Mouse (Mus musculus): Measurements from ENCODE around the gene Slc36a3. TPM values are rescaled to one million over a fixed set of nuclear protein-coding genes. Genes with fewer than 3 reads are reported as not detected.

Slc36a3 gene
- polyA plus RNA-seq, 1 experiment: 0.11 TPM

GRCm38 (mm10) chr11:55093096-55093495 is 58.4 kb downstream of the Slc36a3 start:
- no peaks in the 10 kb centered on the region for H3K27me3 ChIP-seq (replicated peaks; ENCODE audit: control insufficient read depth, insufficient read depth, low read length)
- no peak for TF ChIP-seq POLR2A (IDR thresholded peaks at IDR 0.05; ENCODE audit: low read depth, low read length)
- no peak for TF ChIP-seq CTCF (conservative IDR thresholded peaks at IDR 0.05; ENCODE audit: insufficient read depth, insufficient read length, low read depth, low read length)
- H3K27ac ChIP-seq (ENCODE audit: insufficient read depth, low read depth, low read length): no peak overlapping the region
- no peak for DNase-seq
- H3K4me3 ChIP-seq (ENCODE audit: insufficient read depth, low read depth, low read length): no peak overlapping the region
- H3K36me3 ChIP-seq (ENCODE audit: control insufficient read depth, insufficient read depth, low read length): no peaks in the 10 kb centered on the region
- H3K4me1 ChIP-seq (ENCODE audit: control insufficient read depth, insufficient read depth, low read length): peaks cover 4% of the 10 kb centered on the region; the same call in 1 of the 2 replicates
- WGBS: 78% methylated on average over 7 of the region's 7 CpGs

DNA sequence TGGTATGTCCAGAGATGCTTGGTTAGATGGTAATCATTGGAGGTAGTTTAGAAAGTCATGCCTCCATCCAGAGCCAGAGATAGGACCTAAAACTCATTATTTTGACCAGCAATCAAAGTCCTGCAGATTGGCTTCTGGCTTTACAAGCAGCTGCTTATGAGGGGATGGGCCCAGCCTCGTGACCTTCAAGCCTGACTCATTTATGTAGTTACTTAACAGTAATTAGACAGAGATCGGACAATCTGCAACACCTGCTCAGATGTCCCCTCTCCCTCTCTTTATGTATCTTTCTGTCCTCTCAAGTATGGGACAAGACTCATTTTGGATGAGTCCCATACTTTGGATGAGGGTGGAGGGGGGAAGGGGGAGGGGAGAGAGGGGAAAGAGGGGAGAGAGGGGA is 61.6 kb downstream of the Slc36a3 start:
- no peak overlapping the region for H3K4me3 ChIP-seq (ENCODE audit: insufficient read depth, low read depth, low read length)
- H3K4me1 ChIP-seq (ENCODE audit: control insufficient read depth, insufficient read depth, low read length): no peaks in the 10 kb centered on the region
- TF ChIP-seq CTCF (conservative IDR thresholded peaks at IDR 0.05; ENCODE audit: insufficient read depth, insufficient read length, low read depth, low read length) (no peak), POLR2A (IDR thresholded peaks at IDR 0.05; ENCODE audit: low read depth, low read length) (no peak)
- DNase-seq: no peak
- WGBS: 83% methylated on average over 2 of the region's 2 CpGs
- no peaks in the 10 kb centered on the region for H3K36me3 ChIP-seq (ENCODE audit: control insufficient read depth, insufficient read depth, low read length)
- H3K27me3 ChIP-seq (replicated peaks; ENCODE audit: control insufficient read depth, insufficient read depth, low read length): no peaks in the 10 kb centered on the region
- H3K27ac ChIP-seq (ENCODE audit: insufficient read depth, low read depth, low read length): no peak overlapping the region

DNA sequence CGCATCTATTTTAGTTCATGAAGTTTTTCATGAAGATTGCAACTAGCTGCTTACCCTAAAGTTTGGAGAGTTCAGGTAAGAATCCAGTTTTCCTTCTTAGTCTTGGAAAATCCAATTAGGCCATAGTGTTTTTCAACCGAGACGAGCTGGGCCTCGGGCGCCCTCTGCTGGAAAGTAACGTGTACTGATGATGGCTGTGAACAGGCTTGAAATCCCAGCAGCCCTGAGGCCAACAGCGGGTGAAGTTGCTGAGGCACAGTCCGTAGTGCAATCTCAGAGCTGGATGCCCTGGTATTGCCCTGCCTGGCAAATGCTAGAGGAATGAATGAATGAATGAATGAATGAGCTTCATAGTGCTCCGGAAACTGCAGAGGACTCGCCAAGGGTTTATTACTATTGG is 64.5 kb downstream of the Slc36a3 start:
- Histone ChIP-seq H3K4me3 (ENCODE audit: insufficient read depth, low read depth, low read length) (no peak overlapping the region), H3K27me3 (replicated peaks; ENCODE audit: control insufficient read depth, insufficient read depth, low read length) (no peaks in the 10 kb centered on the region), H3K4me1 (ENCODE audit: control insufficient read depth, insufficient read depth, low read length) (no peaks in the 10 kb centered on the region), H3K36me3 (ENCODE audit: control insufficient read depth, insufficient read depth, low read length) (no peaks in the 10 kb centered on the region), H3K27ac (ENCODE audit: insufficient read depth, low read depth, low read length) (no peak overlapping the region)
- 9% methylated on average over 10 of the region's 10 CpGs for WGBS
- no peak for TF ChIP-seq POLR2A (IDR thresholded peaks at IDR 0.05; ENCODE audit: low read depth, low read length)
- peak; percentile 97 for TF ChIP-seq CTCF (conservative IDR thresholded peaks at IDR 0.05; ENCODE audit: insufficient read depth, insufficient read length, low read depth, low read length)
- DNase-seq: peak; percentile 79

GRCm38 (mm10) chr11:55085396-55085795 is 66.1 kb downstream of the Slc36a3 start:
- Histone ChIP-seq H3K4me1 (ENCODE audit: control insufficient read depth, insufficient read depth, low read length) (no peaks in the 10 kb centered on the region), H3K4me3 (ENCODE audit: insufficient read depth, low read depth, low read length) (no peak overlapping the region), H3K27me3 (replicated peaks; ENCODE audit: control insufficient read depth, insufficient read depth, low read length) (no peaks in the 10 kb centered on the region)

GRCm38 (mm10) chr11:55084629-55085028 is 66.9 kb downstream of the Slc36a3 start:
- TF ChIP-seq CTCF (conservative IDR thresholded peaks at IDR 0.05; ENCODE audit: insufficient read depth, insufficient read length, low read depth, low read length): no peak
- TF ChIP-seq POLR2A (IDR thresholded peaks at IDR 0.05; ENCODE audit: low read depth, low read length): no peak
- H3K27me3 ChIP-seq (replicated peaks; ENCODE audit: control insufficient read depth, insufficient read depth, low read length): no peaks in the 10 kb centered on the region
- H3K4me1 ChIP-seq (ENCODE audit: control insufficient read depth, insufficient read depth, low read length): no peaks in the 10 kb centered on the region
- DNase-seq: peak; percentile 59
- H3K27ac ChIP-seq (ENCODE audit: insufficient read depth, low read depth, low read length): no peak overlapping the region
- no peaks in the 10 kb centered on the region for H3K36me3 ChIP-seq (ENCODE audit: control insufficient read depth, insufficient read depth, low read length)
- no peak overlapping the region for H3K4me3 ChIP-seq (ENCODE audit: insufficient read depth, low read depth, low read length)
- WGBS: 68% methylated on average over 4 of the region's 4 CpGs

More at GRCm38 (mm10) chr11:55085396-55085795, 66.1 kb downstream of the Slc36a3 start:
- no peaks in the 10 kb centered on the region for H3K36me3 ChIP-seq (ENCODE audit: control insufficient read depth, insufficient read depth, low read length)
- TF ChIP-seq CTCF (conservative IDR thresholded peaks at IDR 0.05; ENCODE audit: insufficient read depth, insufficient read length, low read depth, low read length) (no peak), POLR2A (IDR thresholded peaks at IDR 0.05; ENCODE audit: low read depth, low read length) (no peak)
- no peak overlapping the region for H3K27ac ChIP-seq (ENCODE audit: insufficient read depth, low read depth, low read length)
- no peak for DNase-seq
- WGBS: 67% methylated on average over 5 of the region's 5 CpGs

DNA sequence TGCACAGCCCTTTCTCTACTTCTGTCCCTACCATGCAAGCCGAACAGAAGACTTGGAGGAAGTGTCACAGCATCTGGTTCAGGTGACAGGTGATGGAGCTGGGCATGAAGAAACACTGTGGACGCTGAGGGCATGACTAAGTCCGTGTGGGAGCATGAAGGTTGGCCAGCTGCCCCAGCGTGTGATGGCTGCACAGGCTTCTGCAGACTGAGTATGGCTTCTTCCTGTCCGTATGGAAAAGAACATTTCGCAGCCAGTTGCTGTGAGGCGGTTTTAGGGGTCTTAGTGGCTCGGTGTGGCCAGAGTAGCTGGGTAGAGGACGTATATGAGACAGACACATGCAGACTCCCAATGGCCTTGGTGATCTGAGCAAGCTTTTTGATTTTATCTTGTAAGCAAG is 70.3 kb downstream of the Slc36a3 start:
- Histone ChIP-seq H3K4me3 (ENCODE audit: insufficient read depth, low read depth, low read length) (no peak overlapping the region), H3K36me3 (ENCODE audit: control insufficient read depth, insufficient read depth, low read length) (no peaks in the 10 kb centered on the region), H3K27ac (ENCODE audit: insufficient read depth, low read depth, low read length) (no peak overlapping the region), H3K4me1 (ENCODE audit: control insufficient read depth, insufficient read depth, low read length) (no peaks in the 10 kb centered on the region; the same call in 1 of the 2 replicates), H3K27me3 (replicated peaks; ENCODE audit: control insufficient read depth, insufficient read depth, low read length) (no peaks in the 10 kb centered on the region)
- TF ChIP-seq CTCF (conservative IDR thresholded peaks at IDR 0.05; ENCODE audit: insufficient read depth, insufficient read length, low read depth, low read length) (no peak), POLR2A (IDR thresholded peaks at IDR 0.05; ENCODE audit: low read depth, low read length) (no peak)
- DNase-seq: no peak
- 94% methylated on average over 9 of the region's 9 CpGs for WGBS

DNA sequence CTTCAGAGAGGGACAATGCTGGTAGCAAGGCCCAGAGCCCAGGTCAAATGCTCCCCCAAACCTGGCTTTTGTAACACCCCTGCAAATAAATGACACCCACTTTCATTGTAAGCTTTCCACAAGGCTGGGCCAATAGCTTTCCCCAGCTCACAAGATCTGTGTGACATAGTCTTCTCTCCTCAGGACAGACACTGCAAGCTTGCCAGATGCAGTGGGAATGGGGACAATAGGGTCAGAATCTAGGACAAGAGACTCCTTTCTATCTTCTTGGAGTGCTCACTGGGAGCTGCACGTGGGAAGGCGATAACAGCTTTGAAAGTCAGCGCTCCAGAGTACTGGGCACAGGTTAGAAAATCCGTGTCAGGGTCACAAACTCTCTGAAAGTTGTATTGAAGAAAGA is 72.3 kb downstream of the Slc36a3 start:
- H3K36me3 ChIP-seq (ENCODE audit: control insufficient read depth, insufficient read depth, low read length): no peaks in the 10 kb centered on the region
- no peak for DNase-seq
- H3K4me3 ChIP-seq (ENCODE audit: insufficient read depth, low read depth, low read length): no peak overlapping the region
- no peak for TF ChIP-seq POLR2A (IDR thresholded peaks at IDR 0.05; ENCODE audit: low read depth, low read length)
- H3K27ac ChIP-seq (ENCODE audit: insufficient read depth, low read depth, low read length): no peak overlapping the region
- no peaks in the 10 kb centered on the region for H3K27me3 ChIP-seq (replicated peaks; ENCODE audit: control insufficient read depth, insufficient read depth, low read length)
- H3K4me1 ChIP-seq (ENCODE audit: control insufficient read depth, insufficient read depth, low read length): peaks cover 2% of the 10 kb centered on the region; the same call in 1 of the 2 replicates
- WGBS: 98% methylated on average over 4 of the region's 4 CpGs

All from kidney, adult 2 months (tissue).